In the genomic region with DNA sequence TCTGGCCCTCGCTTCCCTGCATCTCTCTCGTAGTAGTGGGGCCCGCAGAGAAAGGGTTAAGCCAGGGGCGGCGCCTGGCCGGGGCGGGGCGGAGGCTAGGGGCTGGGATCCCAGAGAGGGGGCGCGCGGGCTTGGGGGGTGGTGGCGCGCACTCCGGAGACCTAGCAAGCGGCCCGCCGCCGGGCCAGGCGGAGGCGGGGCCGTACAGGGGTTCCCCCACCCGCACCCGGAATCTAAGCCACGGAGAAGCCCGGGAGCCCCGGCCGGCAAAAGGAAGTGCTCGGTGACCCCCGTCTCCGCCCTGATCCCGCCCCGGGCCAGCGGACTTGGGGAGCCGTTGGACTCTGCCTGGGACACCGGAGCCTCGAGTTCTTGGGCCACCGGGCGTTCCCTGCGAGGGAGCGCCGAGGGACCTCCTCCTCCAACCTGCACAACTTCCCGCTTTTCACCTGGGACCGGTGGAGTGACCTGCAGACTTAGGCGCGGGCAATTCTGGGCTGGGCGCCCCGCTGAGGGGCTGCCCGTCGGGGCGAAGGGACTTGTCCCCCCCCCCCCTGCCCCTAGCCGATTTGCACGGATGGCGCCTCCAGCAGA, we compare ENCODE assay signal across 8 mouse cellular contexts. TPM values are rescaled to one million over a fixed set of nuclear protein-coding genes. Genes with fewer than 3 reads are reported as not detected.
DNase-seq lines count a peak whose midpoint lies in the region; ATAC-seq and TF ChIP-seq lines count a peak whose summit lies in the region.

No protein-coding gene starts in this region.

- TF ChIP-seq EP300 in heart, adult 2 months (IDR thresholded peaks at IDR 0.05; ENCODE audit: insufficient read depth, low read depth, low read length), result no peak

- peak overlapping the region; percentile 100 for H3K4me2 ChIP-seq in lung, embryonic 15.5 days

- H3K36me3 ChIP-seq in heart, adult 2 months (ENCODE audit: control insufficient read depth, insufficient read depth, low read length), result no peaks in the 10 kb centered on the region
- H3K36me3 ChIP-seq in lung, embryonic 15.5 days, result peaks cover 12% of the 10 kb centered on the region

- no peak for TF ChIP-seq POLR2A in heart, adult 2 months (IDR thresholded peaks at IDR 0.05; ENCODE audit: insufficient read depth, low read depth, low read length)

- no peaks in the 10 kb centered on the region for H3K9me3 ChIP-seq in lung, embryonic 15.5 days

- 6% methylated on average over 53 of the region's 53 CpGs for WGBS in heart, adult 2 months
- WGBS in lung, embryonic 15.5 days, result under 1% methylated on average over 47 of the region's 53 CpGs

- TF ChIP-seq CTCF in heart, adult 2 months (IDR thresholded peaks at IDR 0.05), result no peak

- ATAC-seq in lung, embryonic 15.5 days (ENCODE audit: borderline replicate concordance, extremely low read depth, low FRiP score, low TSS enrichment), result peak; percentile 32
- ATAC-seq in monocyte, adult 5-6 weeks (replicated peaks; ENCODE audit: insufficient number of reproducible peaks, low FRiP score, low TSS enrichment, poor library complexity, severe bottlenecking), result no peak

- peak; percentile 53 for DNase-seq in cerebellum, adult 9-11 months
- DNase-seq in cerebellum, postnatal 4 days (ENCODE audit: low spot score in 2 of 2), result no peak
- DNase-seq in cerebellum, postnatal 10 days, result peak; percentile 51 to 68
- DNase-seq in heart, adult 2 months, result peak; percentile 88 to 89
- peak; percentile 79 for DNase-seq in kidney, adult 18-20 months
- DNase-seq in retina, embryonic 14.5 days (ENCODE audit: low spot score), result peak; percentile 74

- H3K4me3 ChIP-seq in heart, adult 2 months, result peak overlapping the region; percentile 67
- peak overlapping the region; percentile 77 for H3K4me3 ChIP-seq in lung, embryonic 15.5 days

- H3K9ac ChIP-seq in heart, adult 2 months (ENCODE audit: low read depth, low read length), result peak overlapping the region; percentile 51
- H3K9ac ChIP-seq in lung, embryonic 15.5 days, result peak overlapping the region; percentile 81

- H3K79me2 ChIP-seq in heart, adult 2 months (replicated peaks; ENCODE audit: control insufficient read depth, insufficient read depth, low read length), result no peaks in the 10 kb centered on the region

- intact Hi-C loops in heart, adult 2 months (cut with DNase I), result loop anchor here (1.0 kb wide), 1 partner anchor 24 kb away; no protein-coding TSS in a partner anchor

- H3K4me1 ChIP-seq in heart, adult 2 months (ENCODE audit: control insufficient read depth, insufficient read depth, low read length), result peaks cover 26% of the 10 kb centered on the region
- peaks cover 79% of the 10 kb centered on the region for H3K4me1 ChIP-seq in lung, embryonic 15.5 days

- peak overlapping the region; percentile 88 for H3K27ac ChIP-seq in heart, adult 2 months
- peak overlapping the region; percentile 91 for H3K27ac ChIP-seq in lung, embryonic 15.5 days

- H3K27me3 ChIP-seq in heart, adult 2 months (ENCODE audit: control insufficient read depth, insufficient read depth, low read length), result no peaks in the 10 kb centered on the region
- no peaks in the 10 kb centered on the region for H3K27me3 ChIP-seq in lung, embryonic 15.5 days

RNA-seq across cellular contexts. Expression of a gene that starts 22.4 kb away (rescaled TPM):
- total RNA-seq in heart, adult 2 months (2021), result under 1 TPM; 0.27 to 0.31 TPM
- polyA plus RNA-seq in heart, adult 2 months (2012; rRNA removed), result 0.94 and 1.6 TPM in 2 replicates
- 0.20 and 0.61 TPM in 2 replicates for polyA plus RNA-seq in lung, embryonic 15.5 days (2015; fragmentation: Nextera tagmentation; extraction: Ambion mirVana)
- total RNA-seq in monocyte, adult 5-6 weeks (2017), result not detected in 3 replicates

RNA-seq across cellular contexts. Expression of a gene that starts 32.8 kb away (rescaled TPM):
- 10 to 100 TPM; 10.1 to 12.8 TPM for total RNA-seq in heart, adult 2 months (2021)
- 7.1 and 10.9 TPM in 2 replicates for polyA plus RNA-seq in heart, adult 2 months (2012; rRNA removed)
- 36.5 and 38.4 TPM in 2 replicates for polyA plus RNA-seq in lung, embryonic 15.5 days (2015; fragmentation: Nextera tagmentation; extraction: Ambion mirVana)
- total RNA-seq in monocyte, adult 5-6 weeks (2017), result 61.0 to 76.9 TPM (median 62.9 TPM) in 3 replicates

RNA-seq across cellular contexts. Expression of a gene that starts 52.8 kb away (rescaled TPM):
- total RNA-seq in heart, adult 2 months (2021), result under 1 TPM; 0.13 to 0.32 TPM
- 0.14 and 0.26 TPM in 2 replicates for polyA plus RNA-seq in heart, adult 2 months (2012; rRNA removed)
- polyA plus RNA-seq in lung, embryonic 15.5 days (2015; fragmentation: Nextera tagmentation; extraction: Ambion mirVana), result 41.3 and 42.5 TPM in 2 replicates
- 0.67 to 1.7 TPM (median 0.75 TPM) in 3 replicates for total RNA-seq in monocyte, adult 5-6 weeks (2017)

Comparison
In these comparisons a context has a peak if more than half of its experiments do, and no peak if none do; other contexts are left out.
1. DNase-seq: peak in cerebellum, adult 9-11 months (single experiment), cerebellum, postnatal 10 days (2 of 2), heart, adult 2 months (2 of 2), kidney, adult 18-20 months (single experiment) and retina, embryonic 14.5 days (single experiment); none in cerebellum, postnatal 4 days (0 of 2).